Mouse (Mus musculus): ENCODE measurements around the gene Gm20388. TPM values are rescaled to one million over a fixed set of nuclear protein-coding genes. Genes with fewer than 3 reads are reported as not detected.
"Not testable (repeated sequence)": the region's sequence is repeated elsewhere in the genome, so short reads cannot be mapped to it uniquely, and the experiment has no call there.

The Gm20388 gene
- polyA plus RNA-seq, 1 experiment from 2014 or later: 12.4 TPM

DNA sequence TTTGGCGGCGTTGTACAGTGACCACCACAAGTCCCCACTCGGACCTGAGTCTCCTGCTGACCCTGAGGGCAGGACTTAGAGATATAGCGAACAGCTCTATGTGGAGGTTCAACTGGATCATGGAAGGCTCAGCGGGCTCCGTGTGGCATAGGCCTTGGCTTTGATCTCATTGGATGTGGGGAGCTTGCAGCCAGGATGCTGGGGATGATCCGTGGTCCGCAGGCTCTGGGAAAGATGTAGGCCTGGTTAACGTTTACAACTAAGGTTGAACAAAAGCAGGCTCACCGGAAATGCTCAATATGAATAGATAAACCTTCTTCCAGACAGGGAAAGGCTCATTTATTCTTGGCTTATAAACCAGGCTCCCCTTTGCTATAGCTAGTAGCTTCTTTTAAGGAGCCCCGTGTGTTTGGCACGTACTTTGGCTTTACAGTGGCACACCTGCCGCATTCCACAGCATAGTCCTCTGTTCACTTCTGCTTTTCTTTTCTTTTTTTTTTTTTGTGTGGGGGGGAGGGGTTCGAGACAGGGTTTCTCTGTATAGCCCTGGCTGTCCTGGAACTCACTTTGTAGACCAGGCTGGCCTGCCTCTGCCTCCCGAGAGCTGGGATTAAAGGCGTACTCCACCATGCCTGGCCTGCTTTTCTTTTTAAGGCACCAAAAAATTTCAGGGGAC is 1218.8 kb downstream of the Gm20388 start:
- ATAC-seq: no peak
- Histone ChIP-seq H3K27ac (ENCODE audit: low read depth, low read length) (no peak overlapping the region), H3K27me3 (replicated peaks; ENCODE audit: control insufficient read depth, insufficient read depth, low read length) (peaks cover 51% of the 10 kb centered on the region), H3K36me3 (ENCODE audit: control insufficient read depth, insufficient read depth, low read length) (no peaks in the 10 kb centered on the region), H3K9ac (ENCODE audit: low read depth, low read length) (no peak overlapping the region), H3K9me3 (ENCODE audit: control insufficient read depth, low read length) (no peaks in the 10 kb centered on the region), H3K4me1 (ENCODE audit: control insufficient read depth, insufficient read depth, low read depth, low read length) (peaks cover 17% of the 10 kb centered on the region), H3K4me2 (ENCODE audit: low read length) (no peak overlapping the region), H3K4me3 (ENCODE audit: low read length) (no peak overlapping the region)
- WGBS: 15% methylated on average over 16 of the region's 16 CpGs

DNA sequence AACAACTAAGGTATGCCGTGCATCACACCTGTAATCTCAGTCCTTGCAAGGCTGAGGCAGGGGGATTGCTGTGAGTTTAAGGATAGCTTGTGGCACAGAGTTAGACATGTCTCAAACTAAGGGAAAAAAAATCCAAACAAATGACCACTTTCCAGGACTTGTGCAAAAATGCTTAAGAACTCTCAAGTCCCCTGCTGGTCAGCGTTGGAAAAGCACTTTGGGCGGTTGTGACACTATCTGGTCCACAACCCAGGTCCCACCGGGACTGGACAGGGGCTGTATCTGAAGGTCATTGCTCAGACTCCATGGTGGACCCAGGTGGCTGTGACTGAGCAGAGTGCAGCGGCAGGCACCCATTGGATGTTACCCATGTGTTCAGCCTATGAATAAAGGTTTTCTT is 1219.9 kb downstream of the Gm20388 start:
- peaks cover 14% of the 10 kb centered on the region for H3K4me1 ChIP-seq (ENCODE audit: control insufficient read depth, insufficient read depth, low read depth, low read length)
- H3K4me3 ChIP-seq (ENCODE audit: low read length): no peak overlapping the region
- H3K9ac ChIP-seq (ENCODE audit: low read depth, low read length): no peak overlapping the region
- peaks cover 40% of the 10 kb centered on the region for H3K27me3 ChIP-seq (replicated peaks; ENCODE audit: control insufficient read depth, insufficient read depth, low read length)
- H3K36me3 ChIP-seq (ENCODE audit: control insufficient read depth, insufficient read depth, low read length): no peaks in the 10 kb centered on the region
- no peak overlapping the region for H3K4me2 ChIP-seq (ENCODE audit: low read length)
- H3K27ac ChIP-seq (ENCODE audit: low read depth, low read length): no peak overlapping the region
- 34% methylated on average over 5 of the region's 5 CpGs for WGBS
- no peaks in the 10 kb centered on the region for H3K9me3 ChIP-seq (ENCODE audit: control insufficient read depth, low read length)
- ATAC-seq: no peak

DNA sequence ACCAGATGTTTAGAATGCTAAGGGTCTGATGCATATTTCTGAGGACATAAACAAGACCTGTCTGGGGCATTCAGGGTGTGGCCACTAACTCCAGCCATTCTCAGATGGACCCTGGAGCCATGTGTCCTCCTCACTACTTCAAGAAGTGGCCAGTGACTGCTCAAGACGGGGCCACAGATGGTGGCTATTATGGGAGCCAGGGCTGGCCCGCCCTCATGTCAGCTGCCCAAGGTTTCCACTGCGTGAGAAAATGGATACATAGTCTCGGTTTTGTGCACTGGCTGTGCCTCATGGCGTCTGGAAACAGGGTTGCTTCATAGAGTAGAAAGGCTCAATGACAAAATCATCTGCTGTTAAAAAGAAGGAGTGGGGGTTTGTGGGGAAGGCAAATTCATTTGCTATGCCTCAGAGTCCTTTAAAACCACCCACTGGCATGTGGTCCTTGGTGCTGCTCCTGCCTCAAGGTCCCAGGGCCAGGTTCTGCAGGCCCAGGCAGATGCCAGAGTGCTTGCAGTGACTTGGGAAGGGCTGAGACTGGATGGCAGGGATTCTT is 1222.4 kb downstream of the Gm20388 start:
- peaks cover 8% of the 10 kb centered on the region for H3K4me1 ChIP-seq (ENCODE audit: control insufficient read depth, insufficient read depth, low read depth, low read length)
- WGBS: 68% methylated on average over 5 of the region's 5 CpGs
- H3K36me3 ChIP-seq (ENCODE audit: control insufficient read depth, insufficient read depth, low read length): no peaks in the 10 kb centered on the region
- no peak overlapping the region for H3K9ac ChIP-seq (ENCODE audit: low read depth, low read length)
- no peaks in the 10 kb centered on the region for H3K9me3 ChIP-seq (ENCODE audit: control insufficient read depth, low read length)
- H3K4me3 ChIP-seq (ENCODE audit: low read length): no peak overlapping the region
- no peak for ATAC-seq
- H3K4me2 ChIP-seq (ENCODE audit: low read length): no peak overlapping the region
- H3K27me3 ChIP-seq (replicated peaks; ENCODE audit: control insufficient read depth, insufficient read depth, low read length): peaks cover 27% of the 10 kb centered on the region
- H3K27ac ChIP-seq (ENCODE audit: low read depth, low read length): no peak overlapping the region

DNA sequence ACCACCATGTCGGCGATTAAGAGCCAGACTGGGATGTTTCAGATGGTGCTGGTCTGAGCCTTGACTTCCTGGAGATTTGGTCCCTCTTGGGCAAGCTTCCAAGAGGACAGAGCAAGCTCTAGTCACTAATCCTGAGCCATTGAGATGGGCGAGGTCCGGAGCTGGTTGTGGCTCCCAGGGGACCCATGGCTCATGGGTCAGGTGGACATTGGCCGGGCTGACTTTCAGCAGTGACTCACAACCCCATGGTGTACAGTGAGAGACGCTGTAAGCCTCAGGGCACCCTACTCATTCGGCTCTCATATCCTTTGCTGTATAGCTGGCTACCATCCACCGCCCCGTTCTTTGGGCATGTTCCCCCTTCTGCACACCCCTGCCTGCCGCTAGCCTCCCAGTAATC is 1223.5 kb downstream of the Gm20388 start:
- Histone ChIP-seq H3K4me2 (ENCODE audit: low read length) (no peak overlapping the region), H3K4me3 (ENCODE audit: low read length) (no peak overlapping the region)
- 91% methylated on average over 10 of the region's 10 CpGs for WGBS

DNA sequence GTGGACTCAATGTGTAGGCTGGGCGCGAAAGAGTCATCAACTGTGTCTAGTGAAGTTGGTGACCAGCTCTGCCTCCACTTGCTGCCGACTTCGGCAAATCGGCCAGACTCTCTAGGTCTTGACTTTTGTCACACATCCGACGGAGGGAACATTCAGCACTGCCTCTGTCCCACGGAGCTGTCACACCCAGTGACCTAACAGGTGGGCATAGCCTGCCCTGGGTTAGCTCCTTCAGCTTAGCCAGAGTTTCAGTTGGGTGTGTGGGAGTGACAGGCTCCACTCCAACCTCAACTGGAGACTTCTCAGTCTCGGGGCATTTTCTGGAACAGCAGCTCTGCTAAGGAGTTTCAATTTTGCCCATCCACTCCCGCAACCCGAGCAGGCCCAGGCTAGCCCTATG is 1223.9 kb downstream of the Gm20388 start:
- Histone ChIP-seq H3K27me3 (replicated peaks; ENCODE audit: control insufficient read depth, insufficient read depth, low read length) (peaks cover 20% of the 10 kb centered on the region), H3K9ac (ENCODE audit: low read depth, low read length) (no peak overlapping the region), H3K4me1 (ENCODE audit: control insufficient read depth, insufficient read depth, low read depth, low read length) (no peaks in the 10 kb centered on the region), H3K27ac (ENCODE audit: low read depth, low read length) (no peak overlapping the region), H3K4me3 (ENCODE audit: low read length) (no peak overlapping the region), H3K36me3 (ENCODE audit: control insufficient read depth, insufficient read depth, low read length) (no peaks in the 10 kb centered on the region), H3K4me2 (ENCODE audit: low read length) (no peak overlapping the region), H3K9me3 (ENCODE audit: control insufficient read depth, low read length) (no peaks in the 10 kb centered on the region)
- ATAC-seq: no peak
- 86% methylated on average over 11 of the region's 11 CpGs for WGBS

More for the DNA sequence above, 1223.5 kb downstream of the Gm20388 start:
- no peaks in the 10 kb centered on the region for H3K36me3 ChIP-seq (ENCODE audit: control insufficient read depth, insufficient read depth, low read length)
- H3K27ac ChIP-seq (ENCODE audit: low read depth, low read length): no peak overlapping the region
- peaks cover 23% of the 10 kb centered on the region for H3K27me3 ChIP-seq (replicated peaks; ENCODE audit: control insufficient read depth, insufficient read depth, low read length)
- no peaks in the 10 kb centered on the region for H3K9me3 ChIP-seq (ENCODE audit: control insufficient read depth, low read length)
- H3K4me1 ChIP-seq (ENCODE audit: control insufficient read depth, insufficient read depth, low read depth, low read length): no peaks in the 10 kb centered on the region
- no peak for ATAC-seq
- no peak overlapping the region for H3K9ac ChIP-seq (ENCODE audit: low read depth, low read length)

DNA sequence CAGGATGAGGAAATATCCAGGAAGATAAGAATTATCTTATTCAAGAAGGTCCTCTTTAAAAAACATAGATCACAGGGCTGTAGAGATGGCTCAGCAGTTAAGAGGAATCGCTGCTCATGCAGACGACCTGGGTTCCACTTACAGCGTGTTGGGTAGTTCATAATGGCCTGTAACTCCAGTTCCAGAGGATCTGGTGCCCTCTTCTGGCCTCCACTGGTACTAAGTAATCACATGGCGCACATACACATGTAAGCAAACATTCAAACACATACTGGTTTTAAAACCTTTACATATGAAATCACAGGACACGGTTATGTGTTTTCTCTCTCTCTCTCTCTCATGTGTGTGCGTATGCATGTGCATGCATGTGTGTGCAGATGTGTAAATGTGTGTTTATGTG is 1226.2 kb downstream of the Gm20388 start:
- no peaks in the 10 kb centered on the region for H3K4me1 ChIP-seq (ENCODE audit: control insufficient read depth, insufficient read depth, low read depth, low read length)
- no peaks in the 10 kb centered on the region for H3K36me3 ChIP-seq (ENCODE audit: control insufficient read depth, insufficient read depth, low read length)
- no peak overlapping the region for H3K4me2 ChIP-seq (ENCODE audit: low read length)
- no peak for ATAC-seq
- no peak overlapping the region for H3K4me3 ChIP-seq (ENCODE audit: low read length)
- no peak overlapping the region for H3K9ac ChIP-seq (ENCODE audit: low read depth, low read length)
- H3K27ac ChIP-seq (ENCODE audit: low read depth, low read length): no peak overlapping the region
- 91% methylated on average over 6 of the region's 6 CpGs for WGBS
- no peaks in the 10 kb centered on the region for H3K9me3 ChIP-seq (ENCODE audit: control insufficient read depth, low read length)
- peaks cover 4% of the 10 kb centered on the region for H3K27me3 ChIP-seq (replicated peaks; ENCODE audit: control insufficient read depth, insufficient read depth, low read length)

DNA sequence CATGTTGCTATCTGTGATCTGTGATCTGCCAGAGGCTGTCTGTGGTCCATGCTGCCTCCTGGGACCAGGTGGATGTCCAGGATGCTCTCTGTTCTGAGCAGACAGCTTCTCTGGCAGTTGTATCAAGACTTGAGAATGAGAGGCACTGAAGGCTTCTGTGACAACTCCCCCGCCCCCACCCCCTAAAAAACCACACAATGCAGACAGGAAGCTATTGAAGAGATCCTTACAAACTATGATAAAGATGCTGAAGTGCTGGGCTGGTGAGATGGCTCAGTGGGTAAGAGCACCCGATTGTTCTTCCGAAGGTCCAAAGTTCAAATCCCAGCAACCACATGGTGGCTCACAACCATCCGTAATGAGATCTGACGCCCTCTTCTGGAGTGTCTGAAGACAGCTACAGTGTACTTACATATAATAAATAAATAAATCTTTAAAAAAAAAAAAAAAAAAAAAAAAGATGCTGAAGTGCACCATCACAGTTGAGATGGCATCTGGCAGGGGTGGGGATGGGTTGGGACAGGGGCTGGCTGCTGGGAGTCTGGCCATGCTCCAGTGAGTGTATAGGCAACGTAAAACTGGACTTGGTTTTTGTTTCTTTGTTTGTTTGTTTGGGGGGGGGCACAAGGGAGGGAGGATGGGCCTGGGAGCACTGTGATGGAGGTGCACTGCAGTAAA is 1235.0 kb downstream of the Gm20388 start:
- H3K4me1 ChIP-seq (ENCODE audit: control insufficient read depth, insufficient read depth, low read depth, low read length); H3K36me3 ChIP-seq (ENCODE audit: control insufficient read depth, insufficient read depth, low read length); H3K27ac ChIP-seq (ENCODE audit: low read depth, low read length); H3K9ac ChIP-seq (ENCODE audit: low read depth, low read length); ATAC-seq; H3K27me3 ChIP-seq (replicated peaks; ENCODE audit: control insufficient read depth, insufficient read depth, low read length); H3K4me2 ChIP-seq (ENCODE audit: low read length); H3K9me3 ChIP-seq (ENCODE audit: control insufficient read depth, low read length); H3K4me3 ChIP-seq (ENCODE audit: low read length): not testable (repeated sequence)
- 84% methylated on average over 4 of the region's 6 CpGs for WGBS

DNA sequence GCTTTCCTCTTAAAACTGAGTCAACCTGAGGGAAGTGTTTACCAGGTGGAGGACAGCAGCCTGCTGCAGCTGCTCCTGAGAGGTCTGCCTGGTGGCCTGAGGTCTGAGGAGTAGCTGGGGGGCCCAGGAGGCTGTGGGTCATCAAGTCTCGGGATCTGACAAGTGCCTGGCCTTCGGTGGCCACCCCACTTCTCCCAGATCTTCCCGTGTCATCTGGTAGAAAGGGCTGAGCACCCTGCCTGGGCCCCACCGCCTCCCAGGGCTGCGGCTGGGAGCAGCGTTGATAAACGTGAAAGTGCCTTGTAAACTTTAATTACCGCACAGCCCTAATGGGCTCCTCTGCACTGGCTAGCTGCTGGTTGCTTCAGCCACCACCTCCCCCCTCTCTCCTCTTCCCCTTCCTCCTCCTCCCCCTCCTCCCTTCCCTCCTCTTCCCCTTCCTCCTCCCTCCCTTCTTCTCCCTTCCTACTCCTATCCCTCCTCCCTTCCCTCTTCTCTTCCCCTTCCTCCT is 1238.0 kb downstream of the Gm20388 start:
- no peak overlapping the region for H3K4me3 ChIP-seq (ENCODE audit: low read length)
- H3K9me3 ChIP-seq (ENCODE audit: control insufficient read depth, low read length): no peaks in the 10 kb centered on the region
- no peaks in the 10 kb centered on the region for H3K4me1 ChIP-seq (ENCODE audit: control insufficient read depth, insufficient read depth, low read depth, low read length)
- H3K4me2 ChIP-seq (ENCODE audit: low read length): no peak overlapping the region
- ATAC-seq: no peak
- 45% methylated on average over 6 of the region's 8 CpGs for WGBS
- H3K27ac ChIP-seq (ENCODE audit: low read depth, low read length): no peak overlapping the region
- no peaks in the 10 kb centered on the region for H3K36me3 ChIP-seq (ENCODE audit: control insufficient read depth, insufficient read depth, low read length)
- 0 out of 2 replicates have a peak, but pooled peaks cover 2% of the 10 kb centered on the region for H3K27me3 ChIP-seq (replicated peaks; ENCODE audit: control insufficient read depth, insufficient read depth, low read length)
- no peak overlapping the region for H3K9ac ChIP-seq (ENCODE audit: low read depth, low read length)

DNA sequence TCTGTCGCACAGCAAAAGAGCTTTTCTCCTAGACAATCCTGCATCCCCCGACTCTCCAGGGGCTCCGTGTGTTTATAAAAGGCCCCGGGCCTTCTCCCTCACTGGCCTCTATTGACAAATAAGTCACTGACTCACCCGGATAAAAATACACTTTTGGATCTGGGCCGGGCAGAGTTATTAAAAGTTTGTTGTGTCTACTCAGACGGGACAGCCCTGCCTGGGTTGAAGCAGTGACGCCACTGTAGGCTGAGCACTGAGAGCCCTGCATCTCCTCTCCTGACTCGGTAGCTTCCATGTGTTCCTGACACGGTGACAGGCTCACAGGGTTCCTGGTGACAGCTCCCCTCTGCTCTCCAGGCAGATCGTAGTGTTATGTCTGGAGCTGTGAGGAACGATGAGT is 1241.8 kb downstream of the Gm20388 start:
- no peak for ATAC-seq
- Histone ChIP-seq H3K36me3 (ENCODE audit: control insufficient read depth, insufficient read depth, low read length) (no peaks in the 10 kb centered on the region), H3K4me1 (ENCODE audit: control insufficient read depth, insufficient read depth, low read depth, low read length) (no peaks in the 10 kb centered on the region), H3K4me3 (ENCODE audit: low read length) (no peak overlapping the region), H3K27me3 (replicated peaks; ENCODE audit: control insufficient read depth, insufficient read depth, low read length) (0 out of 2 replicates have a peak, but pooled peaks cover 2% of the 10 kb centered on the region), H3K9me3 (ENCODE audit: control insufficient read depth, low read length) (no peaks in the 10 kb centered on the region), H3K27ac (ENCODE audit: low read depth, low read length) (no peak overlapping the region), H3K9ac (ENCODE audit: low read depth, low read length) (no peak overlapping the region), H3K4me2 (ENCODE audit: low read length) (no peak overlapping the region)
- WGBS: 67% methylated on average over 12 of the region's 12 CpGs
